Mouse (Mus musculus) heart, postnatal 4 days (tissue): ENCODE data around the gene Gal3st1. TPM values are rescaled to one million over a fixed set of nuclear protein-coding genes. Genes with fewer than 3 reads are reported as not detected.
"Not testable (repeated sequence)": the region's sequence is repeated elsewhere in the genome, so short reads cannot be mapped to it uniquely, and the experiment has no call there.

Experiments
- DNase-seq: peaks from one replicate; pipeline ENCODE4 v3.0.0; 2021
- total RNA-seq, 2 experiments: library from RNA; stranded (reverse); gene quantifications; 2 replicates each; pipeline ENCODE4 v1.2.3; 2021

The Gal3st1 gene
- total RNA-seq, 2 experiments from 2014 or later, result 0.14 to 0.23 TPM

GRCm38 (mm10) chr11:3983863-3984745 lies 668 bp downstream of the Gal3st1 start:
- DNase-seq, result no peak

- DNase-seq, result no peak
Observed at GRCm38 (mm10) chr11:3989748-3990147, 6.3 kb downstream of the Gal3st1 start.

DNA sequence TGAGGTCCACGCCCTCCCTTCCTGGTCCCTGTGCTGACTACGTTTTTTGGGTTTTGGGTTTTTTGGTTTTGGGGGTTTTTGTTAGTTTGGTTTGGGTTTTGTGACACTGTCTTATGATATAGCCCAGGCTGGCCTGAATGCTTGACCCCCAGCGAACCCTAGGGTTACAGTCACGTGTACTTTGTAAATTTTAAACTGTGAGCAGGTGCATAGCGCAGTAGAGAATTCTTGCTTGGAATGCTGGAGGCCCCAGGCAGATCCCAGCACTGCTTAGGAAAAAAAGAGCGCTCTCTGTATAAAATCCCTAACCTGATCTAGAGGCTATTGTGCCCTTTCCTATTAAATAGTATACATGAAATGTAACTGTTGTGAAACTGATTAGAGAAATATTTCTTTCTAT lies 9.7 kb downstream of the Gal3st1 start:
- DNase-seq, result no peak

- no peak for DNase-seq
Observed at GRCm38 (mm10) chr11:3993914-3994313, 10.5 kb downstream of the Gal3st1 start.

DNA sequence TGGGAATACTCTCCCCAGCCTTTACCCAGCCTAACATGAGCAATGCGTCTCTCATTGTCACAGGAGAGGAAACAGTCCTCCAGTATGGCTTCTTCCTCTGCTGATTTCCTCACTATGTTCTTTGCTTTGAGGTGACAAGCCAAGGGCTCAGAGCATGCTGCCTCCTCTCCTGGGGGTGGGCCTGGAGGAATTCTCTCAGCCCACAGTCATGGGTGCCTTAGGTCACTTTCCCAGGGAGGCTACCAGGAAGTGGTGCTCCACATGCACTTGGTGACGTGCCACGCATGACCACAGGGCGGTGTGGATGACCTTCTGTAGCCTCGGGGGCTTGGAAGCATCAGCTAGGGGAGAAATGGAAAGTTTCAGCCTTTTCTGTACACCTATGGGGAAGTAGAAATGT lies 12.1 kb downstream of the Gal3st1 start:
- no peak for DNase-seq

- no peak for DNase-seq
Observed at GRCm38 (mm10) chr11:3996840-3997239, 13.4 kb downstream of the Gal3st1 start.

GRCm38 (mm10) chr11:3997978-3998720 lies 14.7 kb downstream of the Gal3st1 start:
- peak; percentile 15 for DNase-seq

GRCm38 (mm10) chr11:3999547-3999946 lies 16.1 kb downstream of the Gal3st1 start:
- no peak for DNase-seq

DNA sequence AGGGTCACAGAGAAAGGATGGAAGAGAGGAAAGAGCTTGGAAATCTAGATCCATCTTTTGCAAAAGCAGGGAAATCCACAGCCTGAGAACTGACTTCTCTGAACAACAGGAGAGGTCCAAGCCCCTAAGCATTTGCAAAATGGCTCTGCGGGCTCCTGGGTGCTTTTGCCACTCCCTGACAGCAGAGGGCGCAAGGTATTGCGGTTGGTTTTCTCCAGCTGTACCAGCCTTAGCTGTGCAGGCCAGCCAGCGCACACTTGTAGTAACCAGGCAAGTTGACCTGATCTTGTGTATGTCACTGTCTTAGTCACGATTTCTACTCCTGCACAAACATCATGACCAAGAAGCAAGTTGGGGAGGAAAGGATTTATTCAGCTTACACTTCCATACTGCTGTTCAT lies 18.2 kb downstream of the Gal3st1 start:
- DNase-seq, result peak; percentile 83

DNA sequence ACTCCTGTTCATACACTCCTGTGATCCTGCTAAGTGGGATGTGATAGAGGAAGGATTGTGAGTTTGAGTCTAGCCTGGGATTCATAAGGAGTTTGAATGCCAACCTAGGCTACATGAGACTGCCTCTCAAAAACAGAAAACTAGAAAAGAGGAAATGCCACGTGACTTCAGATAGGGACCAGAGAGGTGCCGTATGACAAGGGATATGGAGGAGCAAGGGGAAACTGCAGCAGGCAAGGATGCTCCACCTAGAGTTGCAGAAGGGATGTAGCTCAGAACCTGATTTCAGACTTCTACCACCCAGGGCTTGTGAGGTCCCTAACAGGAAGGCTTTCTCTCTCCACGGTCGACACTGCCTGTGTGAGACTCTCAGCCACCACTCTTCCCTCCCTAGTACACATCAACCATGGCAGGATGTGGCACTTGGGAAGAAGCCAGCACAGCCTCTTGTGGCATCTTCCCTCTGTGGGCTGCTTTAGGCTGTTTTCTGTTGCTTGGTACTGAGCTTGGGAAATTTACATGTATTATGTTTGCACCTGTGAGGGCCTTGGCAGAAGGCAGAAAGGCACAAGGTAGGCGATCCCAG lies 21.9 kb downstream of the Gal3st1 start:
- DNase-seq, result no peak

DNA sequence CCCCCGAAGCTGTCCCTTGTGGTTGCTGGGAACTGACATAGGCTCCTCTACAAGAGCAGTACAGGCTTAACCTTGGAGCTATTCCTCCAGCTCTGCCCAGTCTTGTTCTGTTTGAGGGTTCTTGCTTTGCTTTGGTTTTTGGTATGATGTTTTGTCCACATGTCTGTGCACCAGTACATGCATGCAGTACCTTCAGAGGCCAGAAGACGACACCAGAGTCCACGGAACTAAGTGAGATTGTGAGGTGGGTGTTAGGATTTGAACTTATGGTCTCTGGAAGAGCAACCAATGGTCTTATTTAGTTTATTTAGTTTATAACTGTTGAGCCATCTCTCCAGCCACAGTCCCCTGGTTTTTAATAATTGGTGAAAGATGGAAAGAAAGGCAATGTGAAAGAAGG lies 23.0 kb downstream of the Gal3st1 start:
- no peak for DNase-seq

- no peak for DNase-seq
Observed at GRCm38 (mm10) chr11:4012616-4013015, 29.2 kb downstream of the Gal3st1 start.

DNA sequence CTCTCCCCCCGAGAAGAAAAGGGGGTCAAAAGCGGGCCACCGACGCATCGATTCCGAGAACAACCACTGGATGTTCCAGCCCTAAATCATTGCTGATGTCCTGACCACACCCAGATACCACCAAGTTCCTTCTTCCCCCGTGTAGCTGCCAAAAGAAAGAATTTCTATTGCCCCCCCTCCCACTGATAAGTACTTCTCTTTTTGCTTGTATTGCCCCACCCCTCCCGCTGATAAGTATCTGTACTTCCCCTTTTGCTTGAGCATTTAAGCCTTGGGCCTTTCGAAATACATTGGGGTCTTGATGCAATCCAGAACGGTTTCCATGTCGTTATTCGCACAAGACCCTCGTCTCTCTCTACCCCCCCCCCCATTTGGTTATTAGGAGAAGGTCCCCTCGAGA lies 32.4 kb downstream of the Gal3st1 start:
- not testable (repeated sequence) for DNase-seq

DNA sequence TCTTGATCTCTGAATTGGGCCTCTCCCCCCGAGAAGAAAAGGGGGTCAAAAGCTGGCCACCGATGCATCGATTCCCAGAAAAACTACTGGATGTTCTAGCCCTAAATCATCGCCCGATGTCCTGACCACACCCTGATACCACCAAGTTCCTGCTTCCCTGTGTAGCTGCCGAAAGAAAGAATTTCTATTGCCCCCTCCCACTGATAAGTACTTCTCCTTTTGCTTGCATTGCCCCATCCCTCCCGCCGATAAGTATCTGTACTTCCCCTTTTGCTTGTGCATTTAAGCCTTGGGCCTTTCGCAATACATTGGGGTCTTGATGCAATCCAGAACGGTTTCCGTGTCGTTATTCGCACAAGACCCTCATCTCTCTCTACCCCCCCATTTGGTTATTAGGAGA lies 38.7 kb downstream of the Gal3st1 start:
- DNase-seq, result not testable (repeated sequence)

DNA sequence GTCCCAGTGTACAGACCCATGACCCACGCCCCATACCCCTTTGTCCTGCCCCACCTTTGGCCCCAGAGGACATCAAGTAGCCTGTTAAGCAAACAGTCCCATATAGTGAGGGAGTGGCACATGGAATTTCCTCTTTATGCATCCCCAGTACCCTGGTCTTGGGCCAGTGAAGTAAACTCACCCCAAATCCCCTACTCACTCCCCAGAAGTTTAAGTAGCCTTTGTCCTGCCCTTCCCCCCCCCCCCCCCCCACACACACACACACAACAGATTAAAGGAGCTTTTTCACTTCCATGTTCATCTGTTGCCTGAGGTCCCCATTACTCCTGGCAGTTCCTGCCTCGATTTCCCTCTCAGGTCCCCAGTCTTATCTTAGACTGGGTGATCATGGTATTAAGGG lies 39.9 kb downstream of the Gal3st1 start:
- DNase-seq, result no peak

GRCm38 (mm10) chr11:4027066-4027465 lies 43.6 kb downstream of the Gal3st1 start:
- DNase-seq, result no peak

- no peak for DNase-seq
Observed at GRCm38 (mm10) chr11:4027561-4028334, 44.3 kb downstream of the Gal3st1 start.

DNA sequence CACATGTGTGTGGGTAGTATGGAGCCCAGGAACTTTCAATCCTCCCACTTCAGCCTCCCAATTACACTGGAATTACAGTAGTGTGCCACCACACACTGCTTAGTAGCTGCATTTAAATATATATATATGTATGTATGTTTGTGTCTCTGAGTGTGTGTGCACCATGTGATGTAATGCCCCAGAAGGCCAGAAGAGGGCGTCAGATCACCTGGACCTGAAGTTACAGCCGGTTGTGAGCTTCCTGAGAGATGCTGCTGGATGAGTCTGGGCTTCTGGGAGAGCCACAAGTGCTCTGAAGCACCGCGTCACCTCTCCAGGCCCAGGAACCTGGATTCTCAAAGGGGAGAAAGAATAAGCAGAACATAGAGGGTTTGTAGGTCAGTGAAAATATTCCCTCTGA lies 45.9 kb downstream of the Gal3st1 start:
- DNase-seq, result no peak

- DNase-seq, result no peak
Observed at GRCm38 (mm10) chr11:4031126-4031941, 47.9 kb downstream of the Gal3st1 start, which contains the start of gene Sec14l4. Gene Sec14l4 (plus strand): TSS chr11:4031462.

DNA sequence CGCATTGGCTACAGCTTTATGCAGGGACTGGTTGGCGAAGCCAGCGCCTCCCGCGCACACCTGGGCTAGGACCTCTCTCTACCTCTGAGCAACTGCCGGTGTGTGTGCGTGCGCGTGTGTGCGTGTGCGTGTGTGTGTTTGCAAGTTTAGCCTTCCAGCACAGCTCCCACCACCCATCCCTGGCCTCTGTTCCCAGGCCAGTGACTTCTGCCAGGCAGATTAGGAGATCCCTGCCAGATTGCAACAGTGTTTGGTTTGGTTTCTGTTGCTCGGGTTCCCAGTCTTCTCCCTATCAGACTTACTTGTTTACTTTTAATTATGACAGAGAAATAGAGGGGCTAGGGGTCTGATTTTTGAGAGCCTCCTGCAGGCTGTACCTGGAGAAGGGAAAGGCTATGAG lies 48.5 kb downstream of the Gal3st1 start:
- no peak for DNase-seq

- DNase-seq, result no peak
Observed at GRCm38 (mm10) chr11:4033471-4033870, 50.0 kb downstream of the Gal3st1 start.

GRCm38 (mm10) chr11:4034169-4034568 lies 50.7 kb downstream of the Gal3st1 start:
- DNase-seq, result no peak
